Mouse (Mus musculus) CD4-positive, CD25-positive, alpha-beta regulatory T cell (primary cell): Measurements from ENCODE around the gene Klk1b22. TPM values are rescaled to one million over a fixed set of nuclear protein-coding genes. Genes with fewer than 3 reads are reported as not detected.

Experiments
- polyA plus RNA-seq: library from polyadenylated mRNA; unstranded; fragments of 100-300 nt; shearing (Covaris generic); gene quantifications from one replicate; pipeline ENCODE4 v1.2.1, GENCODE M21; 2017

The Klk1b22 gene
- not detected for polyA plus RNA-seq

DNA sequence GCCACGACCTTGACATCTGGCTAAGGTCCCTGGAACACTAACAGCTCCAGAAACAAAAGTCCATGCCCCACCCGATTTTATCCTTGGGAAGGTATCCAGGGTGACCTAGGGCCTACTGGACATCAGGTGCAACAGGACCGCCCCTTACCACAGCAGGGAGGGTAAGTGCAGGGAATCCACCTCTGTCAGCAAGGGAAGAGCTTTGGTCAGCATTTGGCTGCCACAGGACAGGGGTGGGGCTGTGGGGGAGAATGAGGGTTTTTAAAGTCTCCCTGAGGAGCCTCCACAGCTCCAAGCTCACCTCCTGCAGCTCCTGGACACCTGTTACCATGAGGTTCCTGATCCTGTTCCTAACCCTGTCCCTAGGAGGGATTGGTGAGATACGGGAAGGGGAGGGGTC, at the start of gene Klk1b22:
Klk1b22 (plus strand) TSS at position 301 of the 400 bp plus-strand sequence.

DNA sequence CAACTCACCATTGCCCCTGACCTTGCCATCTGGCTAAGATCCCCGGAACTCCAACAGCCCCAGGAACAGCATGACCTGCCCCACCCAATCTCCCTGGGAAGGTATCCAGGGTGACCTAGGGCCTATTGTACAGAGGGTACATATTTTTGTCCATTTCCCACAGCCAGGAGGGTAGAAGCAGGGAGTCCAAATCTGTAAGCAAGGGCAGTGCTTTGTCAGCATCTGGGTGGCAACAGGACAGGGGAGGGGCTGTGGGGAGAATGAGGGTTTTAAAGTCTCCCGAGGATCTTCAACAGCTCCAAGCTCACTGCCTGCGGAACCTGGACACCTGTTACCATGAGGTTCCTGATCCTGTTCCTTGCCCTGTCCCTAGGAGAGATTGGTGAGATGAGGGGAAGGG, 10.4 kb upstream of the Klk1b22 start, which contains the start of gene Klk1b21:
Klk1b21 (plus strand) TSS at position 301 of the 400 bp plus-strand sequence.

DNA sequence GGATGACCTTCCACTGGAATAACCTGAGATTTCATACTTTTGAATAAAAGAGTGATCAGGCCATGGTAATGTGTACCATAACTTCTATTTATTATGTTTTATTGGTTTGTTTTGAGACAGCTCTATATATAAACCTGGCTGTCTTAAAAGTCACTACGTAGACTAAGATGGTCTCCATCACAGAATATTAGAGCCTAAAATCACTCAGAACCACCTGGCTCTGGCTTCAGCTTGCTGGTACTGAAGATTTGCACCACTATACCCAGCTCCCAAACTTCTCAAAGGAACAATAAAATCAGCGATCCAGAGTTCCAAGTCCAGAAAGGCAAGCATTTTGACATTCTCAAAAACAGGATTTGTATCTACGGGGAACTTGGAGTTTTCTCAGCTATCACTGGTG, 24.0 kb downstream of the Klk1b22 start, which contains the start of gene Klk1b16:
Klk1b16 (plus strand) TSS at position 301 of the 400 bp plus-strand sequence.

Other genes starting within 250 kb of the Klk1b22 start
- gene Klk4, start 231.5 kb upstream of the Klk1b22 start, polyA plus RNA-seq, result not detected
- not detected for gene Klk15, start 178.9 kb upstream of the Klk1b22 start, polyA plus RNA-seq
- not detected for gene Klk1b8, start 162.0 kb upstream of the Klk1b22 start, polyA plus RNA-seq
- not detected for gene Klk1b1, start 145.9 kb upstream of the Klk1b22 start, polyA plus RNA-seq
- gene Klk1b9, start 136.6 kb upstream of the Klk1b22 start, polyA plus RNA-seq, result 0.55 TPM
- not detected for gene Klk1b11, start 116.8 kb upstream of the Klk1b22 start, polyA plus RNA-seq
- not detected for gene Klk1b26, start 100.5 kb upstream of the Klk1b22 start, polyA plus RNA-seq
- 1.2 TPM for gene Klk1b27, start 60.4 kb upstream of the Klk1b22 start, polyA plus RNA-seq
- gene Klk1b21, start 10.3 kb upstream of the Klk1b22 start, polyA plus RNA-seq, result not detected
- gene Klk1b16, start 24.1 kb downstream of the Klk1b22 start, polyA plus RNA-seq, result not detected
- not detected for gene Klk1b24, start 75.6 kb downstream of the Klk1b22 start, polyA plus RNA-seq
- not detected for gene Klk1b3, start 85.5 kb downstream of the Klk1b22 start, polyA plus RNA-seq
- gene Klk1b4, start 94.8 kb downstream of the Klk1b22 start, polyA plus RNA-seq, result not detected
- not detected for gene Klk1b5, start 103.3 kb downstream of the Klk1b22 start, polyA plus RNA-seq
- gene Klk1, start 112.7 kb downstream of the Klk1b22 start, polyA plus RNA-seq, result not detected
- gene Gm36864, start 123.5 kb downstream of the Klk1b22 start, polyA plus RNA-seq, result not detected
- 2.1 TPM for gene 1700028J19Rik, start 134.0 kb downstream of the Klk1b22 start, polyA plus RNA-seq
- gene 2410002F23Rik, start 134.0 kb downstream of the Klk1b22 start, polyA plus RNA-seq, result 189 TPM
- gene Acp4, start 144.7 kb downstream of the Klk1b22 start, polyA plus RNA-seq, result 0.28 TPM
- not detected for gene Gm15517, start 148.8 kb downstream of the Klk1b22 start, polyA plus RNA-seq
- gene Clec11a, start 194.2 kb downstream of the Klk1b22 start, polyA plus RNA-seq, result 0.31 TPM
- 0.16 TPM for gene Shank1, start 197.6 kb downstream of the Klk1b22 start, polyA plus RNA-seq